Mouse (Mus musculus): ENCODE data around the gene Ppp1cb. TPM values are rescaled to one million over a fixed set of nuclear protein-coding genes. Genes with fewer than 3 reads are reported as not detected.
A peak's percentile ranks its signal among the peaks of the same experiment; 100 is the strongest.
"Not testable (repeated sequence)": the region's sequence is repeated elsewhere in the genome, so short reads cannot be mapped to it uniquely, and the experiment has no call there.

Ppp1cb gene
- 222 and 251 TPM in 2 replicates for total RNA-seq (2017)

GRCm38 (mm10) chr5:32458408-32459143 lies at the start of gene Ppp1cb:
Ppp1cb (plus strand) TSS chr5:32458843.
- ATAC-seq (replicated peaks; ENCODE audit: low read depth, poor library complexity, severe bottlenecking) = peak; percentile 89

GRCm38 (mm10) chr5:32409747-32410146 lies 48.9 kb upstream of the Ppp1cb start:
- no peak for ATAC-seq (replicated peaks; ENCODE audit: low read depth, poor library complexity, severe bottlenecking)

- ATAC-seq (replicated peaks; ENCODE audit: low read depth, poor library complexity, severe bottlenecking) = peak; percentile 76
These were observed 47.5 kb upstream of the Ppp1cb start for GRCm38 (mm10) chr5:32410954-32411688.

- ATAC-seq (replicated peaks; ENCODE audit: low read depth, poor library complexity, severe bottlenecking) = no peak
These were observed 46.3 kb upstream of the Ppp1cb start for GRCm38 (mm10) chr5:32412186-32412950.

- no peak for ATAC-seq (replicated peaks; ENCODE audit: low read depth, poor library complexity, severe bottlenecking)
These were observed 45.6 kb upstream of the Ppp1cb start for GRCm38 (mm10) chr5:32413083-32413482.

GRCm38 (mm10) chr5:32413569-32413968 lies 45.1 kb upstream of the Ppp1cb start:
- ATAC-seq (replicated peaks; ENCODE audit: low read depth, poor library complexity, severe bottlenecking) = no peak

GRCm38 (mm10) chr5:32414461-32414985 lies 44.1 kb upstream of the Ppp1cb start:
- ATAC-seq (replicated peaks; ENCODE audit: low read depth, poor library complexity, severe bottlenecking) = no peak

- ATAC-seq (replicated peaks; ENCODE audit: low read depth, poor library complexity, severe bottlenecking) = no peak
These were observed 43.1 kb upstream of the Ppp1cb start for GRCm38 (mm10) chr5:32415554-32415953.

- ATAC-seq (replicated peaks; ENCODE audit: low read depth, poor library complexity, severe bottlenecking) = no peak
These were observed 41.8 kb upstream of the Ppp1cb start for GRCm38 (mm10) chr5:32416881-32417280.

GRCm38 (mm10) chr5:32422081-32422589 lies 36.5 kb upstream of the Ppp1cb start:
- no peak for ATAC-seq (replicated peaks; ENCODE audit: low read depth, poor library complexity, severe bottlenecking)

- 0 out of 2 replicates have a peak, but pooled peaks have one; percentile 18 for ATAC-seq (replicated peaks; ENCODE audit: low read depth, poor library complexity, severe bottlenecking)
These were observed 35.1 kb upstream of the Ppp1cb start for GRCm38 (mm10) chr5:32423339-32424046.

GRCm38 (mm10) chr5:32424464-32424863 lies 34.2 kb upstream of the Ppp1cb start:
- ATAC-seq (replicated peaks; ENCODE audit: low read depth, poor library complexity, severe bottlenecking) = no peak

- no peak for ATAC-seq (replicated peaks; ENCODE audit: low read depth, poor library complexity, severe bottlenecking)
These were observed 33.0 kb upstream of the Ppp1cb start for GRCm38 (mm10) chr5:32425485-32426171.

GRCm38 (mm10) chr5:32430399-32430798 lies 28.2 kb upstream of the Ppp1cb start:
- no peak for ATAC-seq (replicated peaks; ENCODE audit: low read depth, poor library complexity, severe bottlenecking)

- not testable (repeated sequence) for ATAC-seq (replicated peaks; ENCODE audit: low read depth, poor library complexity, severe bottlenecking)
These were observed 24.3 kb upstream of the Ppp1cb start for GRCm38 (mm10) chr5:32434346-32434745.

- no peak for ATAC-seq (replicated peaks; ENCODE audit: low read depth, poor library complexity, severe bottlenecking)
These were observed 23.0 kb upstream of the Ppp1cb start for GRCm38 (mm10) chr5:32435612-32436011.

GRCm38 (mm10) chr5:32437901-32438563 lies 20.6 kb upstream of the Ppp1cb start:
- no peak for ATAC-seq (replicated peaks; ENCODE audit: low read depth, poor library complexity, severe bottlenecking)

- no peak for ATAC-seq (replicated peaks; ENCODE audit: low read depth, poor library complexity, severe bottlenecking)
These were observed 20.1 kb upstream of the Ppp1cb start for GRCm38 (mm10) chr5:32438564-32438922.

GRCm38 (mm10) chr5:32441336-32441735 lies 17.3 kb upstream of the Ppp1cb start:
- ATAC-seq (replicated peaks; ENCODE audit: low read depth, poor library complexity, severe bottlenecking) = no peak

All from common myeloid progenitor, adult 5-6 weeks (primary cell).